Mouse (Mus musculus): ENCODE data around the gene Olfr1258. TPM values are rescaled to one million over a fixed set of nuclear protein-coding genes. Genes with fewer than 3 reads are reported as not detected.

Gene Olfr1258
- not detected for total RNA-seq (2023)

DNA sequence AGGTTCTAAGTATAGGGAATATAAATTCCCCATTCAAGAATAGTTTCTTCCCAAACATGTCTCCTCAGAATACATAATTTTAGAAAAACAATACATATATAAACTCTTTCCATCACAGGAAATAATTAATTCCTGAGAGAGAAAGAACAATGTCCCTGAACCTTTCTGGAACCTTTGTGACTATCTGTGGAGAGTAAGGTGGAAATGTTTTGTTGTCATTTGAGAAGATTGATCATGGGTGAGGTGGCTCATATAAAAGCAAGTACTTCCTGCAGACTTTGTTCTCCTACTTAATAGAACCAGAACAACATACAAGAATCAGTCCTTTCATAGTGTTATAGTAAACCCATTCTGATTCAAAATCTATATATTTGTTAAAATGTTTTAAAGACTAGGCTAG is at the start of gene Olfr1258:
Olfr1258 (plus strand) TSS at position 301 of the 400 bp plus-strand sequence.

DNA sequence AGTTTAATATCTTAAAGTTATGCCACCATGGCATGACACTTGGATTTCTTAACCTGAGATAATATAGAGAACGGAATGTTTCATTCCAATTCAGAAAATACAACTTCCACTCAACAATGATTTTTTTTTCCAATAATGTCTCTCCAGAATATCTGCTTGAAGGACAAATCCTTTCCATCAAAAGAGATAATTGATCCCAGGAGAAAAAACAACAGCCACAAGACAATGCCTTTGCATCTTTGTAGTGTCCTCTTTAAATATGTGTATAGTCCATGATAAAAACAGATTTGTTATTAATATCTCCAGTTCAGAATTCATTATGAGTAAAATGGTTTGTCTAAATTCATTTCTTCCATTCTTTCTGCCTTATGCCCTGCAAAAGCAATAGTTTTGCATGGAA is 49.0 kb upstream of the Olfr1258 start, which contains the start of gene Olfr1257:
Olfr1257 (plus strand) TSS at position 301 of the 400 bp plus-strand sequence.

DNA sequence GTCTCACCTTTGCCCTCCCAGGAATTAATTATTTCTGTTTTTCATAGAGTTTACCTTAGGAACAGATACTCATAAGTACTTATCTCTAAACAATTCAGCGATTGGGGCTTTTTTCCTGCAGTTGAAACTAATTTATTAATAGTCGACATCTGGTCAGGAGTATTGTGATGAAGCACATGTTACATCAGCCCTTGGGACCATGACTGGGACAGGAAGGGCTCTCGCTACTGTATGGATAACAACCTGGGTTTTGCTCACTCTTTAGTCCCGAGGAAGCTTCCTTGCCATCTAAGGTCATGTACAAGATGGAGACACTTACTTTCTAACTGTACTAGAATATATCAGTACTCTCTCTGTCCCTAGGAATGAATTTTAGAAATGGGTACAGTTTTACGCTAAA is 21.5 kb downstream of the Olfr1258 start, which contains the start of gene Olfr1259:
Olfr1259 (minus strand) TSS at position 101 of the 400 bp plus-strand sequence.

DNA sequence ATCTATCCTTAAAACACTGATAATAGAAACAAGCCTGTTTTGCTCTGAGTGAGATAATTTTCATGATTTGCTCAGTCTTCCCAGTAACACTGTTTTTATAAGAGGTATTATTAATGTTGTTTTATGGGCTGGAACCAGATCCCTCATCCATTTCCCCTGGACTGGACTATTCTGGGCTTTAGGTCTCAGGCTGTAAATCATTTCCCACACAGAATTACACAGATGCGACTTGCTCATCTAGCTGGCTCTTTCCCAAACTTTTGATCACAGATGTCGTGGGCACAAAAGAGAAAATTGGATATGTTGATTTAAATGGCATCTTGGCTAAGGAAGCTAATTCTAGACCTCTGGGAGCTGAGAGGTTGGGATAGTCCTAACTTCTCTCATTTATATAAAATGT is 47.1 kb downstream of the Olfr1258 start, which contains the start of gene Olfr1260:
Olfr1260 (plus strand) TSS at position 157 of the 400 bp plus-strand sequence.

Other genes with a start within 250 kb of the Olfr1258 start
- gene Olfr1252, start 202.3 kb upstream of the Olfr1258 start, total RNA-seq (2023) = not detected
- gene Olfr1253, start 170.2 kb upstream of the Olfr1258 start, total RNA-seq (2023) = not detected
- gene Olfr1254, start 133.7 kb upstream of the Olfr1258 start, total RNA-seq (2023) = not detected
- not detected for gene Olfr1255, start 115.3 kb upstream of the Olfr1258 start, total RNA-seq (2023)
- not detected for gene Olfr1256, start 85.8 kb upstream of the Olfr1258 start, total RNA-seq (2023)
- gene Olfr48, start 79.1 kb upstream of the Olfr1258 start, total RNA-seq (2023) = not detected
- gene Olfr1257, start 48.9 kb upstream of the Olfr1258 start, total RNA-seq (2023) = not detected
- gene Olfr1259, start 21.4 kb downstream of the Olfr1258 start, total RNA-seq (2023) = not detected
- gene Olfr1260, start 47.0 kb downstream of the Olfr1258 start, total RNA-seq (2023) = not detected
- gene Olfr1261, start 63.9 kb downstream of the Olfr1258 start, total RNA-seq (2023) = not detected
- not detected for gene Olfr1262, start 72.8 kb downstream of the Olfr1258 start, total RNA-seq (2023)
- not detected for gene Olfr1263, start 84.8 kb downstream of the Olfr1258 start, total RNA-seq (2023)
- not detected for gene Olfr1264, start 98.3 kb downstream of the Olfr1258 start, total RNA-seq (2023)
- gene Olfr1265, start 108.0 kb downstream of the Olfr1258 start, total RNA-seq (2023) = not detected
- gene Olfr140, start 136.3 kb downstream of the Olfr1258 start, total RNA-seq (2023) = not detected
- not detected for gene Olfr1269, start 194.1 kb downstream of the Olfr1258 start, total RNA-seq (2023)
- not detected for gene Olfr32, start 215.0 kb downstream of the Olfr1258 start, total RNA-seq (2023)
- gene Olfr1270, start 225.8 kb downstream of the Olfr1258 start, total RNA-seq (2023) = not detected